Mouse (Mus musculus) c-Kit-positive CD71-positive TER-119-positive erythroid progenitor cells, embryonic 14.5 days (primary cell): ENCODE data around the gene Asxl2.

Experiments
- DNase-seq: peaks from one replicate; pipeline ENCODE4 v3.0.0-alpha.2; 2013; ENCODE audit warnings: low spot score

Asxl2 gene

DNA sequence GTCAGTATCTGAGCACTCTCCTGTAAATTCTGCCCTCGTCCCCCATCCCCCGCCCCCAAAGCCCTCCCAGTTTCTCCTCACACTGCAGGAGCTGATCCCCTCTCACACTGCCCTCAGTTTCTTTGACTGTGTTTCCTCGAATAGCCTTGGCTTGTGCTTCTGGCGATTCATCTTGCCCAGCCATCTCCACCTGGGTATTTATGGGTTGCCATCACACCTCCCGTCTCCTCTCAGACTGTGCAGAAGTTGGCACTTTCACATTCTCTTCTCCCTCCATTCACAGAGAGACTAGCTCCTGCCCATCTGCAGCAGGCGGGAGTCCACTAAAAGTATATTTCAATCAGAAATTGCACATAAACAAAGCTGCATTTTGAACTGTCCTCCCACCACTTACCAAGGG is 120.1 kb downstream of the Asxl2 start:
- DNase-seq, result no peak

DNA sequence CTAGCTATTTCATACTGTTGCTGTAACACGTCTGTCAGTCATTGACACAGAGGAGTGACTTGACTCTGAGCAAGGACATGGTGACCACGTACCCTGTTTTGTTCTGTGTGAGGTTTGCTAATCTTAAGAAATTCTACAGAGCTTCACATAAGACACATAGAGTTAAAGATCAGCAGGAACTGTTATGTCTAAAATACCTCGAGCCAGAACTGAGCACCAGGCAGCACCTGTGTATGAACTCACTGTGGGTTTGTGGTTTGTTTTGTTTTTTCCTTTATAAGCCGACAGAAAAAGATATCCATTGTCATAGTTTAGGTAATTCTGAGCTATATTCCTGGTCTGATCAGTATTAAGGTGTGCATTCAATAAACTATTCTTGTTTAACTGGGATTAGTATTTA is 120.8 kb downstream of the Asxl2 start:
- no peak for DNase-seq

DNA sequence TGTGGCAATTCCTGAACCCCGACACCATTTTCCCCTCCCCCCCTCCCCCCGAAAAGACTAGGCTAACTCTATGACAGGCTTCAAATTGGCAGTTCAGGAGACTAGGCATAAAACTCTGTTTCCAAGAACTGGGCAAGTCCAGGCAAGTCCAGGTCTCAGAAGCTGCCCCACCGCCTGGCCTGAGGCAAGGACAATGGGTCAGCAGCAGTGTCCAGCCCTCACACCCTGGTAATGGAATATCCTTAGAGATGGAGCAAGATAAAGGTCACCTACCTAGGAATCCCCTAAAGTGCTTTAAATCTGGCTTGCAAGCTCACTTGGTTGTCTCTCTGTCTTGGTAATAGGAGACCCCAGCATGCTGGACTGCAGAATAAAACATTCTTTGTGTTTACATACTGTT is 121.3 kb downstream of the Asxl2 start:
- DNase-seq, result no peak

DNA sequence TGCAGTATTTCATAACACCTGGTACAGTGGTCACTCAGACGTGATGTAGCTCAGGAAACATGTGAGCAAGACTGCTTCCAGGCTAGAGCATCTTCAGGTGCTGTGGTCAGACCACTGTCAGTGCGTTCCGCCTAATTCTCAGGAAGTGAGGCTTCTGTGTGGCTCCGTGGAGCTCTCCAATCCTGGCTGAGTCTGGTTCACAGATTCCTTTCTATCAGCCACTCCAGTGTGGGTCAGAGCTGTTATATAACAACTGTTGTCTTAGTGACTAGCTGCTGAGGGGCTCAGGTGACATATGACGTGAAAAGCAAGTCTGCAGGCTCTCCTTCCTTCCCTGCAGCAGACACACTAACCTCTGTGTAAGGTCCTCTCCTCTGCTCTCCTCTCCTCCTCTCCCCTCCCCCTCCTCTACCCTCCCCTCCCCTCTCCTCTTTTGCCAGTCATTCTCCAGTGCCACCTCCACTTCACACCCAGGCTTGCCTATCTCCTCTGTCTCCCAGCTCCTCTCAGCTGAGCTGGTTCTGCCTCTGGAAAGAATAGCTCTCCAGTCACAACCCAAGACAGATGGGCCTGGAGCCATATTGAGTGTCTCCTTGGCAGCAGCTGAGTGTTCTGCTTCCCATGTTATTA is 122.0 kb downstream of the Asxl2 start:
- no peak for DNase-seq

DNA sequence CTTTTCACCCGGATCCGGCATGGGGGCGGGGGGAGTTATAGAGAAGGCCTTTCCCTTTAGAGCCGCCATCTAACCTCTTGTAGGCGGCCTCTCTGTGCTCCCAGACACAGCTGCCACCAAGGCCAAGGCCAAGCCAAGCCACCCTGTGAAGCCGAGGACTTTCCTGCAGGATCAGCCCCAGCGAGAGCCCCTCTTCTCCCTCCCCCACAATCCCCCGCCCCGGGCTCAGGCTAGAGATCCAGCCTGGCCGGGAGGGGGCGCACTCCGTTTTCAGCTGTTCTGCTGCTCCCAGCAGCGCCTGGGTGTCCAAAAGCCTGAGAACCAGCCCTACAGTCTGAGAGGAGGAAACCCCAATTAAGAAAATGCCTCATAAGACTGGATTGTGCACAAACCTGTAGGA is 123.6 kb downstream of the Asxl2 start:
- no peak for DNase-seq
